Mouse (Mus musculus): ENCODE results near the gene Grm4.

Grm4 gene

DNA sequence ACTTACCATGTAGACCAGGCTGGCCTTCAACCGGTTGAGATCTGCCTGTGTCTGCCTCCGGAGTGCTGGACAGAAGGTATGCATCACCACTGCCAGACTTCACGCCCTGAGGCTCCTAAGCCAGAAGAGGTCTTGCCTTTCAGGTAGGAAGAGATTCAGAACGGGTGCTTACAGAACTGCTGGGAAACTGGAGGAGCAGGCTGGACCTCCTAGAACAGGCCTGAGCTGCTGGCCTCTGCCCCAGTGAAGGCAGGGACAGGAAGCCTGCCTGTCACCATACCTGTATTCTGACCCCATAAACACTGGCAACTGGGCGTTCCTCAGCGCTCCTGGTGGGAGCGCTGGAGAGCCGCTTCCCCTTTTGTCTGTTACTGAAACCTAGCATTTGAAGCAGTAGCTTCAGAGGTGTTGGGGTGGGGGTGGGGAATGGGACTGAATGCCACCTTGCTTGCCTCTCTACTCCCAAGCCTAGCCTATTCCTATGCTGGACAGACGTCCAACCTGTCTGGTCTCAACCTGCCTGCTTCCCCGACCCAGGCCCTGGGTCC, 30.3 kb upstream of the Grm4 start:
- no peak for DNase-seq (ENCODE audit: low read depth)

DNA sequence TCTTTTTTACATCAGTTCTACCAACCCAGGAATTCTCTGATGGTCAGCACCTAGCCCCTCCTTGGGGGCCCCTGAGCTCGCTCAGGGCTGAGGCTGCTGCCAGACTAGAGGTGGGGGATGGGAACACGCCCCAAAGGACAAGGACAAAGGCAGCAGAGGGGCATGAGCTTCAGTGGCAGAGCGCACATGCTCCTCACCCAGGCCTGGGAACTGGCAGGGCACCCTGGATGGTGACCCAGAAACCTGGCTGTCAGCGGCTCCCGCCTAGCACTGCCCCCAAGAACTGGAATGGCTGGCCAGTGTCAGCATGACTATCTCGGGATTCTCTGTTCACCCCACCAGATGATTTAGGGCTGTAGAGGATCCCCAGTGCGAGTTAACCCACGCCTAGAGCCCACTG, 28.0 kb upstream of the Grm4 start:
- DNase-seq (ENCODE audit: low read depth), result no peak

GRCm38 (mm10) chr17:27547253-27547868, 26.2 kb upstream of the Grm4 start:
- no peak for DNase-seq (ENCODE audit: low read depth)

DNA sequence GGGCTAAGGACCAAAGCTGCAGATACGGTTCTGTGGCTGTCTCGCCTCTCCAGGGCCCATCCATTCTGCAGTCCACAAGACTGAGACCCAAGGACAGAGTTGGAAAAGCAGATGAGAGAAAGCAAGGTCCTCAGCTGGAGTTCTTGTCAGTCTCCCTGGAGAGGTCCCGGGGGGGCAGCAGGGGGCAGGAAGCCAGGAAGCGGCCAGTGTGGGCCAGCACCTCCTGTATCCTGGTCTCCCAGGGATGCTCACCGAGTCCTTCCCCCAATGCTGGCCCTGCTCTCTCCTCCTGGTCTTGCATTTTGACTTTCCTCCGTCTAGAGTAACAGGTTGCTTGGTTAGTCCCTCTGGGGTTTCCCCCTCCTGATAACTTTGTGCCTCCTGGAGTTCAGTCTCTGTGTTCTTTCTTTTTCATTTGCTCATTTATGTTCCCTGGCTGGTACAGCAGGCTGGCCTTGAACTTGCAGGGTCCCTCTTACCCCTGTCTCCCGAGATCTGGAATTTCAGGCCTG, 25.4 kb upstream of the Grm4 start:
- DNase-seq (ENCODE audit: low read depth), result no peak

- no peak for DNase-seq (ENCODE audit: low read depth)
Observed at GRCm38 (mm10) chr17:27545991-27546390, 24.8 kb upstream of the Grm4 start.

GRCm38 (mm10) chr17:27544551-27544950, 23.3 kb upstream of the Grm4 start:
- no peak for DNase-seq (ENCODE audit: low read depth)

DNA sequence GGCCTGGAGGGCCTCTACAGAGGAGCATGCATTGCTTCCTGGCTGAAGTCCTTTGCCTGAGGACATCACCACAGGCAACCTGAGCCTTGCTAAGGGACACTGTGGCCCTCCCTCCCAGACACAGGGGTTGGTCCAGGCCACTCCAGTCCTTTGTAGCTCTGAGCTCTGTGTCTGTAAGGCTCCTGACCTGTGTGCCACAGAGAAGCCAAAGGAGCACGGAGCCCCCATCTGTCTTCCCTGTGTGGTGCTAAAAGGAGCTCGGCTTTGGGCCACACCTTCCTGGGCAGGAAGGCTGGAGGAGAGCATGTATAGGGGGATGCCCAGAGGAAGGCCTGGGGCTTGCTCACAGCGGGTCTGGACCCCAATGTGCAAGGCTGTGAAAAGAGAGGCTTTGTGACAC, 20.8 kb upstream of the Grm4 start:
- DNase-seq (ENCODE audit: low read depth), result no peak

- no peak for DNase-seq (ENCODE audit: low read depth)
Observed at GRCm38 (mm10) chr17:27541261-27541660, 20.1 kb upstream of the Grm4 start.

GRCm38 (mm10) chr17:27534718-27535117, 13.5 kb upstream of the Grm4 start:
- DNase-seq (ENCODE audit: low read depth), result peak; percentile 74

DNA sequence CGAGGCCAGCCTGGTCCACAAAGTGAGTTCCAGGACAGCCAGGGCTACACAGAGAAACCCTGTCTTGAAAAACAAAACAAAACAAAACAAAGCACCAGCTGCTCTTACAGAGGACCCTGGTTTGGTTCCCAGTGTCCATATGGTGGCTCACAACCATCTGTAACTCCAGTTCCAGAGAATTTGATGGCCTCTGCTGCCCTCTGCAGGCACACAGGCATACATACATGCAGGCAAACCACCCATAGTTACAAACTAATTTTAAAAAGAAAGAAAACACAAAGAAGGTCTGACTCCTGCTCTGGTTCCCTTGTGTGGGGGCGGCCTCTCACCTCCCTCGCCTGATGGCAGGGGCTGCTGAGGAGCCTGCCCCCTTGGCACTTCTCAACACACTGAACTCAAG, 12.2 kb upstream of the Grm4 start:
- no peak for DNase-seq (ENCODE audit: low read depth)

DNA sequence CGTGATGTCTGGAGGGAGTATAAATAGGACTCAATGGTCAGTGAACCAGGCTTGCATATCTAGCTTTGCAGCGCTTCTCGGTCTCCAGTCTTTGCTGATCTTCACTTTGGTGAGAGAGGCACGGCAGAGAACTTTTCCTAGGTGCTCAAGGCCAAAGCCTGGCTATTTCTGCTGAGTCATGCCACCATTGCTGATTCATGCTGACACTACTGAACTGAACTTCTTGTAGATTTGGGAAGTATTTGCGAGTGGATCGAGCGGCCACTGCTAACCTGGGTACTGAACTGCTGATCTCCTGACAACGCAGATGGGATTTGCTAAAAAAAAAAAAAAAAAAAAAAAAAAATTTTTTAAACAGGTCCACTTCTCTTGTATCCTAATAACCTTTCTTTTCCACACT, 10.9 kb upstream of the Grm4 start:
- DNase-seq (ENCODE audit: low read depth), result peak; percentile 23

DNA sequence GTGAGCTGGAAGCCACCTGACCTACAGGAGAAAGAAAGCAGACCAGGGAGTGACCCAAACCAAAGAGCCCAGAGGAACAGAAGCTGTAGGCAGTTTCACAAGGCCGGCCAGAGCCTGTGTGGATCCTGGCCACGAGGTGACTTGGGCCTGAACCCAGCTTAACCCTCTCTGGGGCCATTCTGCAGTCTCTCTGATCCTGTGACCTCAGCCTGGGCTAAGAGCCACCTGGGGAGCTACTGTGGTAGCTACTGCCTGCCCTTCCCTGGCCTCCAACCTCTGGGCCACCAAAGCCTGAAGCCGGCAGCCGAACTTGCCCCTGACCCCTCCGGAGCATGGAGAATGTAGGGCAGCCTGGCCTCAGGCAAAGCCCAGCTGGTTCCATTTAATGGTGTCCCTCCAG, 7.6 kb upstream of the Grm4 start:
- no peak for DNase-seq (ENCODE audit: low read depth)

- no peak for DNase-seq (ENCODE audit: low read depth)
Observed at GRCm38 (mm10) chr17:27528030-27528429, 6.8 kb upstream of the Grm4 start.

GRCm38 (mm10) chr17:27527188-27527587, 6.0 kb upstream of the Grm4 start:
- DNase-seq (ENCODE audit: low read depth), result no peak

DNA sequence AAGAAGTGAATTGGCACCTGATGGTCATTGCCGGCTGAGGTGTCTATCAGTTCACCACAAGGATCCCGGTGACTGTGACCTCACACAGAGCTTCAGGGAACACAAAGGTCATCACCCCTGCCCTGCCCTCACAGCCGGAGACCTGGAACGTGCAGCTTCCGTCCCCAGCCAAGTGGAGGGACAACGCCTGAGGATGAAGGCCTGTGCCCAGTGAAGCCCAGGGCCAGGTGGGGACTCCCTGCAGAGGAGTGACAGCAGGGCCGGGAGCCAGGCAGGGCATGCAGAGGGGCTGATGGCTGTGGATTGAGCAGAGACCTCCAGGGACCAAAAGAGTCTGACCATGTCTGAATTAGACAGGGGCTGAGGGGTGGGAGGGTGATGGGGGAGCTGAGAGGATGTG, 1.9 kb upstream of the Grm4 start:
- no peak for DNase-seq (ENCODE audit: low read depth)

DNA sequence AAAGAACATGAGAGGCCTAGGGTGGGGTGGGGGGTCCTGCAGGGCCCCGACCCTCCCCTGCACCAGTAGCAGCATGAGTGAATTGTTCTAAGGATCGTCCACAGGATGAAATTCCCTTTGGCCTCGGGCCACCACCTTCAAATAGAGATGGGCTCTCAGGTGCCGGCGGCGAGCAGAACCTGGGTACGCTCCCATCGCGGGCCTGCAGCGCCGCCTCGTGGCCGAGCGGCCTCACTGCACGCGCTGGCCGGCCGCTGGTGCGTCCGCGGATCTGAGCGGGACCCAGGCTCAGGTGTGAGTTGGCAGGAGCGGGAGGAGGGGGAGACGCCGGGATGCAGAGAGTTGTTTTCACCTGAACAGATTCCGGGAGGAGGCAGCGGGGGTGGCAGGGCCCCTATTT, 646 bp downstream of the Grm4 start:
- no peak for DNase-seq (ENCODE audit: low read depth)

GRCm38 (mm10) chr17:27518700-27519595, 2.3 kb downstream of the Grm4 start:
- no peak for DNase-seq (ENCODE audit: low read depth)

GRCm38 (mm10) chr17:27518296-27518695, 2.9 kb downstream of the Grm4 start:
- DNase-seq (ENCODE audit: low read depth), result no peak

DNA sequence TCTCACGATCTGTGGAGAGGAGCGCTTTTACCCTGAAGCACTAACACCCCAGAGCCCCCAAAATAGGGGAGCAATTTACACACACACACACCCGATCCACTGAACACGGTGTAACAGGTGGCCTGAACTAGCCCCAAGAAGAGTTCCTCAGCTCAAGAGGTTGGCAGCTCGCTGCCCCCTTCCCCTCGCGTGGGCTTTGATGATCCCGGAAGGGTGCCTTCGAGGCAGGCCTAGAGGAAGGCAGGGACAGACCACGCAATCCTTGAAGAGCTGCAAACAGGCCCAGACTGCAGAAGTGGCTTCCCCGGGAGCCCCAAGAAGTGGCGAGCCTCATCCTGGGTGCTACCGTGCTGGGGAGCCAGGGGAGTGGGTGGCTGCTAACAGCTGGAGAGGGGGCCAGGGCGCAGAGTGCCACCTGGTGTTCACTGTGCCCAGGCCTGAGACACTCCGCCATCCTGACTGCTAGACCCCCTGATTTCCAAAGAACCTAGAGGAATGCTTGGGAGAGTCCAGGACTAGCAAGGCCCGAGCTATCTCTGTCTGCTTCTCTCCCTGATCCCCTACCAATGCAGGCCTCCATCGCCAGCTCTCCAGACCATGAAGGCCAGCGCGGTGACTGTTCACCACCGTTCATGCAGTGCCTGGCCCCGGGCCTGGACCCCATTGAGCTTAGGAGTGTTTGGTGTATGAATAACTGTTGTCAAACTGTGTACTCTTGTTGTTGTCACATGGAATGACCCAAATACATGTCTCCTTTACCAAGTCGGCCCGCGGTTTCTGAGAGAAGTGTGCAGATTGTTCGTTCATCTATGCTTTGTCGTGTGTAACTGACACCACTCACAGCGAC, 7.1 kb downstream of the Grm4 start:
- DNase-seq (ENCODE audit: low read depth), result no peak

GRCm38 (mm10) chr17:27513279-27513915, 7.8 kb downstream of the Grm4 start:
- DNase-seq (ENCODE audit: low read depth), result no peak

GRCm38 (mm10) chr17:27512619-27513161, 8.5 kb downstream of the Grm4 start:
- no peak for DNase-seq (ENCODE audit: low read depth)

All from c-Kit-positive CD71-positive TER-119-negative erythroid progenitor cells, embryonic 14.5 days (primary cell).